Mouse (Mus musculus) embryonic fibroblast, embryonic 13.5 days (primary cell): ENCODE data around the gene Rab11b.

ENCODE experiments used
- CTCF ChIP-seq: IDR thresholded peaks from 2 replicates; pipeline ENCODE4 v1.5.1; 2011; ENCODE audit warnings: mild to moderate bottlenecking, control low read depth, low read length, moderate library complexity, borderline replicate concordance; ENCODE audit not compliant: insufficient read depth
- POLR2A ChIP-seq: IDR thresholded peaks from 2 replicates; pipeline ENCODE4 v1.6.1; 2011; ENCODE audit warnings: low read depth, mild to moderate bottlenecking, control low read depth, low read length, moderate library complexity

DNA sequence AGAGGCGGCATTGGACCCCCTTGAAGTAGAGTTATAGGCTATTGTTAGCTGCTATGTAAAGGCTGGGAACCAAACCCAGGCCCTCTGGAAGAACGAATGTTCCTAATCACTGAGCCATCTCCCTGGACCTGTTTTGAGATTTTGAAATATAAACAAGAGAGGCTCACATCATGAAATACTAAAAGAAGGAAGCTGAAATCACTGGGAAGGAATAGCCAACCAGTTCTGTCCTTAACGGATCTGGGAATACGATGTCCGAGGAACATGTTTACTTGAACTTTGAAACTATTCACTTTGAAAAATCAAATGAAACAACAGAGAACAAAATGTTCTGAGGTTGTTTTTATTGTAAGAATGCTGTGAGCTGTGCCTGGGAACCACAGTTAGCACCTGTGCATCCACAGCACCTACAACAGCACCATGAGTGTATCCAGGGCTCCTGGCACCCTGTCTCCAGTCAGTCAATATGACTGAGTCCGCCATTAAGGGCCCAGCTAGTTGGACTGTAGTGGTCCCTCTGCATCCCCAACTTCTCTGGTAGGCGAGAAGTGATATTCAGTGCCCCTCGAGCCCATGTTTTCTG lies 14.3 kb upstream of the Rab11b start:
- TF ChIP-seq POLR2A (no peak), CTCF (no peak)
